Mouse (Mus musculus): ENCODE measurements around the gene Inf2.

DNA sequence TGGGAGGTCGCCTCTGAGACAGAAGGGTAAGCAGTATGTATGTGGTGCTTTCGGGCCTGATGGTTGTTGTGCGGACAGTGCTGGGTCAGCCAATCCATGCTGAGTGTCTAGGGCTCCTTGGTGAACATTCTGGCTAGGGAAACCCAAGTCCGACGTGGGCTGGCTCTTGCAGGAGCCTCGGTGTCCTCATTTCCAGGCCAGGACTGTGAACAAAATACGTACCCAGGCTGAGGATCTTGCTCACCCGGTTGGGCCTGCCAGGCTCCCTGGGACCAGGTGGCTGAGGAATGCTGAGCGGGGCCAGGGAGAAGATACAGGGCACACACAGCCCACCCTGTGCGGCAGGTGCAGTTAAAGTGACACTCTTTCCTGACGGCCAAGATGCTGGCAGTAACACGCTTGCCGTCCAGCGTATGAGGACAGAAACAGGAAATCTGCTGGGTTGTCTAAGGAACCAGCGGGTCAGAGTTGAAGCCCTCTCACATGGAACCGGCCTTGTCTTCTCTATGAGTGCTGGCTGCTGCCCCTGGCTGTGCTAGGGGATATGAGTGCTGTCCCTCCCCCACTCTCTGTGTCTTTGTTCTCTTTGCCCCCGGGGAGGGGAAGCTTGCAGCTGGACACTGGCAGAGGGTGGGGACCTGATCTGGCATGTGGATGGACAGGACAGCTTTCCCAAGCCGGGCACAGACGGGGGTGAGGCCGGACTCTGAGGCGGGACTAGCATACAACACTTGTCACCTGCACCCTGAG, 4.6 kb downstream of the Inf2 start:
- TF ChIP-seq CTCF (IDR thresholded peaks at IDR 0.05; ENCODE audit: low read depth) (no peak), EP300 (IDR thresholded peaks at IDR 0.05; ENCODE audit: low read depth) (no peak)
